Mouse (Mus musculus) brain, adult 2 months (tissue): ENCODE measurements at regions not wholly inside any gene's neighbourhood (a gene's known extent, or its start where the extent isn't known, plus 50 kb on each side); places are given as distances from the start of the nearest gene placed in this dataset.
A peak's percentile ranks its signal among the peaks of the same experiment; 100 is the strongest.

Source experiments
- DNase-seq: peaks from one replicate; pipeline ENCODE4 v3.0.0; 2011; ENCODE audit warnings: low read depth, low spot score

DNA sequence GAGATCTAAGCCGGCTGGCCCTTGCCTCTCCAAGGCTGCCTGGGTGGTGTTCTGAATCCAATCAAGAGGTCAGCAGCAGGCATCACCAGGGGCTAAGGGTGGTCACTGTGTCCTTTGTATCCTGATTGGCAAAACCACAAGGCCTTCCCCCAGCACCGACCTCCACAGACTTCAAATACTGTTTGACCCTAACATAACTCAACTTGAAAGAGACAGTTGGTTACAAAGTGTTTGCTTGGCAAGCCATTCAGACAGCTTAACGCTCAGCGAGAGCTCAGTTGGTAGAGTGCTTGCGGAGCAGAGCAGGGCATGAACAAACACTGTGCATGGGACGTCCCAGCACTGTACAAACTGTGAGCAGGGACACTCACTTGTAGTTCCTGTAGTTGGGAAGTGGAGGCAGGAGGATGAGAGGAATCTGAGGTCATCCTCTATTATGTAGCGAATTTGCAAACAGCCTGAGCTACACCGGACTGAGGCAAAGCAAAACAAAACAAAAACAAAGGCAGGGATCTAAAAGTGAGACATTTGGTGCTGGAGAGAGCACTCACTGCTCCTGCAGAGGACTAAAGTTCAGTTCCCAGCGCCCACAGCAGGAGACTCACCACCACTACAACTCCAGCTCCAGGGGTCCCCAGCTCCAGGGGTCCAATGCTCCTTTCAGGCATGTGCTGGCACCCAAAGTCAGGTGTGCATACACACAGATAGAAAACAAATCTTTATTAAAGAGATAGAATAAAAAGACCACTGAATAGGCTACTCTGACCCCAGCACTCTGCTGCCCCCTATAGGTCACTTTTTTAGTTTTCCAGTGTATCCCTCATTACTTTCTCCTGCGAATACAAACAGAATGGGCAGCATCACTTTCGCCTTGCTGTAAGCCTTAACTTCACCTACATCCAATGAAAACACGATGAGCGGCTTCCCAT is 273.5 kb downstream of the Prex1 start:
- DNase-seq = no peak

DNA sequence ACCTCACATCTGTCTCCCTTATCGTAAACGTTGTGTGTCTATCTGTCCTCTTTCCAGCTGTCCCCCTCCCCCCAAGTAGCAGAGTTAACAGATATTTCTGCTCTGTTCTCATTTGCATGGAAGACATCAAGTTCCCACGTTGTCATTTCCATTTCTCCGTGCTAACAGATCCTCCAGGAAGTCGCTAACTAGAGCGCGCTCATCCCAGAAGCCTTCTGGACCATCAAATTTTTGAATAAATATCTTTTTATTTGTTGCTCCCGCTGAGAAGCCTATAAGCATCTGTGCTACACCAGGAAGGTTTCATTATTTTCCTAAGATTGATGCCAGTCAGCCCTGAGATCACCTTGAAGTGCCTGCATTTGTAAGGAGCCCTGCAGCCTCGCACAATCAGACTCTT is 275.4 kb downstream of the Prex1 start:
- peak; percentile 41 for DNase-seq

DNA sequence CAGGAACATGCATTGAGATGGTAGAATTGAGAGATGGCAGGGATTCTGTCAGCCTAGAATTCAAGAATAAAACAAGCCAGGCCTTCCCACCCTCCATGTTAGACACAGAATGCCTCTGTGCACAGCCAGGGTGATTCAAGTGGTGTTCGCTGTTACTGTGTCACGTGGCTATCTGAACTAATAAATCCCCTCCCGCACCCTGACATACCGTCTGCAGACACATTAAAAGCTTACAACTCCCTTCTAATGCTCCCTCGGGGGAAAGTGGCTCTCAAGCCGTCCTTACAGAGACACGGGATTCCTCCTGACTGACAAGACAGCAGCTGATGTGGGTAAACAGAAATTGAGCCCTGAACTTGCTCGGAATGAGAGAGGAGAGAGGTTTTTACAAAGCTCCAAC is 279.1 kb downstream of the Prex1 start:
- no peak for DNase-seq

DNA sequence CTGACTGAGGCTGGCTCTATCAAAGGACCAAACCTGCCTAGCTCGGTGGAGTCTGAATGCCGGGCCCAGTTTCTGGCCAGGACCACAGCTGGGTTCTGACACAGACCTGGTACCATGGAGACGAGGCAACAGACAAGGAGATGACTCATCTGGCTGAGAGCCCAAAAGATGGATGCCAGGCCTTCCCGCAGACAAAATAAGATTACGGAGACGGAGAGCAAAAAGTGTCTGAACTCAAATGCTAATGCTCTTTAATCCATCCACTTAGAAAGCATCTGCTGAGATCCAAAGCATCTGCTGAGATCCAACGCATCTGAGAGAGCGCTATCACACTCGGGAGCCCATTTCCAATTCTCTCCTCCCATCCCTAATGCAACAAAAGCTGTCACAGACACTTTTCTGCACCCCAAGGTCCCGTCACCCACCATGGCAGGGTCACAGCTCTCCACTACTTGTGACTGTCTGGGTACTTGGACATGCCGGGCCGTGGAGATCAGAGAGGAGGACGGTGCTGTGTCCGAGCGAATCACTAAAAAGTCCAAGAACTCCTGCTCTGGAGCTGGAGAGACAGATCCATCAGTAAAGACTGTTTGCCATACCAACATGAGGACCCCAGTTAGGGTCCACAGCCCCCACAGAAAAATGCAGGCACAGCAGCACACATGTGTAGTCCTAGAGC is 278.3 kb upstream of the Sulf2 start:
- DNase-seq = peak; percentile 94

DNA sequence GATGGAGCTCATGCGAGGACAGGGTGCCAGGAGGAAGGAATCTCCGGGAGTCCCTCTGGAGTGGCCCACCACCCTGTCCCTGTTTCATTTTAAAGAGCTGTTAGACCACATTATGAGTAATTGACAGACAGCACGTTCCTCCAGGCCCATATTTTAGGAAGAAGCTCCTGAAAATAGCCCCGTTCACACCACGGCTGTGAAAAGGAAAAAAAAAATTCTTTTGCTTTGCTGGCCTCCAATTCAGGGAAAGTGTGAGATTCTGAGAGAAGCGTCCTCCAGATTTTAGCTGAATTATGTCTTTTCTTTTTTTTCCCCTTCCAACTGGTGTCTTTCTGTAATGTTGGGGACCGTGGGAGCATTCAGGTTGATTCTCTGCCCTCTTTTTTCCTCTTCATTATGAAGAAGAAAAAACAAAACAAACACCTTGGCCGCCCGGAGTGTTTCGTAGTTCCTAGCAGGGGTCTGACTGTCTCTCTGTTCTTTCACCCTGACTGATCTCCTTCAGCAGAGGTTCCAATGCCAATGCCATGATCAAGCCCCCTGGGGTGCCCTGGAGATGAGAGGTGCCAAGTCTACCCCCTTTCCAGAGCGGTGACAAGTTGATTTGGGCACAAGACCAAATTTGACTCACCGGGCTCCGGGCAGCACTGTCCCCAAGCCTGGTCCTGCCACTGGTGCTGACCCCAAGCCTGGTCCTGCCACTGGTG is 277.6 kb upstream of the Sulf2 start:
- peak; percentile 85 for DNase-seq

DNA sequence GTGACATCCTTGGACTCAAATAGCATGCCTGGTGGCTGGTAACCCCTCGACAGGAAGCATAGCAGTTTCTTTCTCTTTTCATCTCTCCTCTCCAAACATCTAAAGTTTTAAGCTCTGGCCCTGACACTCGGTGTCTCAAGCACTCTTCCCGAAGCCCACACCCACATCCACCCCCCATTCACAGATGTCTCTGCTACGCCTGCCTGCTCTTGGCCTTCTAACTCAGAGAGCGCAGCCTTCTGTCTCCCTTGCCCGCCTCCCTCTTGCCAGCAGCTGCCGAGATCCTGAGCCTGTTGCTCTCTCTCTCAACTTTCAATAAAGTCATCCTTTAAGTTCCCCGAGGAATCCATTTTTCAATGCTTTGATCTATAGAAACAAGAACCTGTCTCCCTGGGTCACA is 277.1 kb upstream of the Sulf2 start:
- peak; percentile 72 for DNase-seq

DNA sequence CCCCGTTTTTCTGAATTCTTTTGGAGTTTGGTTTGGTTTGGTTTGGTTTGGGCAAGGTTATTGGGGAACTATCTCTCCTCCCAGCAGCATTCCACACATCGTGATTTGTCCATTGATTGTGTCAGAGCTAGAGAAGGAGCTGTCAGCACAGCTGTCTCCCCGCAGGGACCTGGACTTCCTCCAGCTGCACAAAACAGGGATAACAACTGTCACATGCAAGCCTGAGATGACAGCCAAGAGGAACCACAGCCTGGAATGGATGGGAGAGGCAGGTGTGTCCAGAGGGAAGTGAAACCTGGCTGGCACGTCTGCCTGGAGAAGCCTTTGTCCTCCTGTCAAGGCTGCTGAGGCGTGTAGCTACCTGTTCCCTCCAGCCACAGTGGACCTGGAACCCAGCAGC is 274.5 kb upstream of the Sulf2 start:
- DNase-seq = peak; percentile 60

DNA sequence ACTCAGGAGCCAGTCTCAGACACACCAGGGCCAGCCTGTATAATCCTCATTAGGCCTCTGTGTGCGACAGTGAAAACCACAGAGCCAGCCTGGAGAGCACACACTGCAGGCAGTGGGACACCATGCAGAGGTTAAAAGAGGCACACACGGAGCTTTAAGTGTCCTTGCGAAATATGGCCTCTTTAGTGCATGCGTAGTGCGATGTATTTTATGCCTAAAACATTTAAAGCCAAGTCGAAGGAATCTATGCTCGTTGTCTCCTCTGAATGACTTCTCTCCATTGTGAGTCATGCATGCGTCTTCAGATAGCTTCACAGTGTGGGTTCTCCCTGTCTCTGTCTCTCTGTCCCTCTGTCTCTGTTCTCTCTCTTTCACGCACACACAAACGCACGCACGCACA is 274.0 kb upstream of the Sulf2 start:
- no peak for DNase-seq

DNA sequence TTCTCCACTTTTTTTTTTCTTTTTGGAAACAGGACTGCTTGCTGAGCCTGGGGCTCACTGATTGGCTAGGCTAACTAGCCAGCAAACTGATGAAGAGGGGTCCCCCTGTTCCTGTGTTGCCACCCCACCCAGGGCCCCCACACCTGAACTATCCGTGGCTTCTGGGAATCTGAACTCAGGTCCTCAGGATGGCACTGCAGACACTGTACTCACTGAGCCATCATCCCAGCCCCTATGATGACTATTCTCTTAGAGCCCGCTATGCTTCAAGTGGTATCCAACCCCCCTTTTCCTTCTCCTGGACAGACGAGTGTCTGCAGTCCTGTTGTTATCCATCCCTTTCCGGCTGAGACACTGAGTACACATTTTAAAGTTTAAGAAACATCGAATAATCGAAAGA is 271.9 kb upstream of the Sulf2 start:
- no peak for DNase-seq

DNA sequence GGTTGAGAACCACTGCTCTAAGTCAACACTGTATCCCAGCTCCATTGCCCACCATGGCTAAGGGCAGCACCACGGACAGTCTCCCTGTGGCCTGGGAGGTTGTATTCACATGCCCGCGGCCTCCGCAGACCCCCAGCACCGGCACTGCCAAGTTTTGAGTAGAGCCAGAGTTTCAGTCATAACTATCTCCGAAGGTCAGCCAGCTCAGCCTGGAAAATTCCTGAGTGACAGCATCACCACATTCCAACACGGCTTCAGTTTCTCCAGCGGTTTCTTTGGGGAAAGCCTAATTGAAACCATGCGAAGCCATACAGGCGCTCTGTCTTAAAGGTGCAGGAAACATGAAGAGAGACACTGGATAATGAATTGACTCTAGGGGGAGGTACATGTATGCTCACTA is 271.5 kb upstream of the Sulf2 start:
- DNase-seq = no peak

DNA sequence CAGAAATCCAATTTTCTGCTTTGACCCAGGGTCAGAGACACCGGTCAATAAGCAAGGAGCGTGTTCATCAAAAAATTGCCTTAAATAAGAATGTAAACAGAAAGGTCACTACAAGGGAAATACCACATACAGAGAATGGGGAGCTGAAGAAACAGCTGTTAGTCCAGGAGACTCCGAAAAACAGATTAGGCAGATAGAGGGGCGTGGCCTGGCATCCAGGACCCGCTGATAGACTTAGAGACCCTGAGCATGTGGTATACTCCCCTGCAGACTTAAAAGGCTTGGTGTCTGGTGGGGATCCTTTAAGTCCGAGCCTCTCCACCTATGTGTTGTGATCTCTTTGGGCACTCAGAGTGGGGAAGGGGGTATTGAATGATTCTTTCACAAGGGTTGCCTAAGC is 271.0 kb upstream of the Sulf2 start:
- no peak for DNase-seq

DNA sequence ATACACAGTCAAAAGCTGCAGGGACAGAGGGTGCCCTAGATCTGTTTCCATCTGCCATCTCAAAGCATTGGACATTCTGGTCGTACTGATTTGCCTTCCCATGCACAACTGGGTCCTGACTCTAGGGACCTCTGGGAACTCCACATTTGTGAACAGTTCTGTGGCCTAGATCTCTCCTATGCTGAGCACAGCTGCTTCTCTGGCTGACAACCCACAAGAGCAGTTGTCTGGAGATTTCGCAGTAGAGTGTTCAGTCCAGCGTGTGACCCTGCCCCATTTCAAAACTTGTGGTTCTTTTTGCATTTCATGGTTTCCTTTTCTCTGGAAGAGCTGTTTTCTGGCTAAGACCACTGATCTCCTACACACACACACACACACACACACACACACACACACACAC is 269.7 kb upstream of the Sulf2 start:
- no peak for DNase-seq

DNA sequence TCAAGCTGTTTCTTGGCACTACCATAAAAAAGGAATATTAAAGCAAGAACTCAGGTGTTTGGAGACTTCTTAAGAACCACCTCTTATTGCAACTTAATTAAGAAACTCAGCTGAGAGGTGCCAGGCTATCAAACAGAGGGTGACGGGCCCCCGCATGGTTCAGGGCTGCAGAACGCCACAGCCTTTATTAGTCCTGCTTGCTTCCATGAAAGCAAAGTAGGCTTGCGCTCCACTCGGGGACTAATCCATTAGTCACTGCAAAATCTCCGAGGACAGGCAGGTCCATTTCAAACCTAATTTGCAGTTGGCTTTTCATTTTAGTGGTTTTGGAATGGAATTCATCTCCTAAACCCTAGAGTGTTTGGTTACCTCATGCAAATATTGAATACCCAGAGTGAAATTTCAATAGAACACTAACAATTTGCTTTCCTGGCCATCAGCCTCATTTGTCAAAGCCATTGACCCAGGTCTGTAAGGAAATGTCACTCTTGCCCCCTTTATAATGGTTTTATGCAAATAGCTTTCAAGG is 267.7 kb upstream of the Sulf2 start:
- DNase-seq = no peak

DNA sequence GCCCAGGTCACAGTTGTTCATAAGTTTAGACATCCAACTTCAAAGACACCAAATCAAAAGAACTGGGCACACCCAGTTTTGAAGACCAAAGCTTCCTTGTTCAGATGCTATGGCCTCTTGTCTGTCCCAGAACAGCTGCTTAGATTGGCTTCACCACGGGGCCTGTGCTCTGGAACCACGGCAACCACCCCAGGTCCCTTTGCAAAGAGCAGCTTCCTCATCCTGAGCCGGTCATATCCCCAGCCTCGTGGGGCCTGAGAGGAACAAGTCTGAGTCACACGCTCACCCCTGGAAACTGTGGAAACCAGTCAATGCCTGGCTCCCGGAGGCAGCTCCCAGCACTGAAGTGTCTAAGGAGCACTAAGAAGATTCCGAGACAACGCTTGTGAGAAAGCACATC is 264.8 kb upstream of the Sulf2 start:
- no peak for DNase-seq

DNA sequence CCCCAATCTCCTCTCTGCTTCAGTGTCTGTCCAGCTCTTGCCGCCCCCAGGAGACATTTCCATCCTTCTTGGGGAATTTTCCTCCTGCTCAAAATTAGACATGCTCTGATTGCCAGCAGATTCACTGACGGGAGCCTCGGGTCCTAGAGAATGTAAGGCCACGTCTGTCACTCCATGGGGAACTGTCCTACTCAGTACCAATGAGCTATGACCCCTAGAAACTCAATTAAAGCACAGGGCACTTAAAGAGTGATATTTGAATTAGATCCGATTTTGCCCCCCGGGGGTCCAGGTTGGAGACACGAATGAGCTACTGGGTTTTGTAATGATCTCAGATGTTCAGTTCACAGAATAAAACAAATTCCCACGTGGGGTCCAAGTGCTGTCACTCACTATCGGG is 263.8 kb upstream of the Sulf2 start:
- no peak for DNase-seq

DNA sequence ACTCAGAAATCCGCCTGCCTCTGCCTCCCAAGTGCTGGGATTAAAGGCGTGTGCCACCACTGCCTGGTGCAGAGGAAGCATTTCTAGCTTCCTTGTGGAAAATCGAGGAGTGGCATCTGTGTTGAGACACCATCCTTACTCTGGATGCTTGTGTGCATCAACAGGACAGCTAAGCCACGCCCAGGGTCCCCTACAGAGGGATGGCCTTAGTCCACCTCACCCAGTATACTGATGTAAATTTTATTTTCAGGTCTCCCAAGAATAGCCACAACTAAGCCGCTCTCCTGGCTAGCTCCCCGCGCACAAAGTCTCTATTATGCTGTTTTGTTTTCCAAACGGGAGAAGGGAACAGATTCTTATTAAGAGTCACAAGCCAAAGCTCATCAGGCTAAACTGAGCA is 262.8 kb upstream of the Sulf2 start:
- DNase-seq = no peak

DNA sequence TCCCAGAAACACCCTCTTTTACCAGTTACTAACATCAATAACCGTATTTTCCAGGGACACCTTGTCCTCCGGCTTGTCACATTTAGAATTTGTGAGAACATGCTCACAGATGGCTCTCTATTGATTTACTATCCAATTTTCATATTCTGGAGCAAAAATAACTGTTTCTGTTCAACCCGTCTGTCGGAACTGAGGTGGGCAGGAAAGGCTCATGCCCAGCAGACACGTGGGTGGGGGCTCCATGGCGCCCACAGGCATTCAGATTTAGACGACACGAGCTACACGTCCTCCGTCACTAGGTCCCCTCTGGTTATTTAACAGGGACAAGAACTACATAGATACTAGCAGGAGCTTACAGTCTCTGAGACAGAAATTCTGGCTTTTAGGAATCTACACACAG is 262.2 kb upstream of the Sulf2 start:
- peak; percentile 85 for DNase-seq

DNA sequence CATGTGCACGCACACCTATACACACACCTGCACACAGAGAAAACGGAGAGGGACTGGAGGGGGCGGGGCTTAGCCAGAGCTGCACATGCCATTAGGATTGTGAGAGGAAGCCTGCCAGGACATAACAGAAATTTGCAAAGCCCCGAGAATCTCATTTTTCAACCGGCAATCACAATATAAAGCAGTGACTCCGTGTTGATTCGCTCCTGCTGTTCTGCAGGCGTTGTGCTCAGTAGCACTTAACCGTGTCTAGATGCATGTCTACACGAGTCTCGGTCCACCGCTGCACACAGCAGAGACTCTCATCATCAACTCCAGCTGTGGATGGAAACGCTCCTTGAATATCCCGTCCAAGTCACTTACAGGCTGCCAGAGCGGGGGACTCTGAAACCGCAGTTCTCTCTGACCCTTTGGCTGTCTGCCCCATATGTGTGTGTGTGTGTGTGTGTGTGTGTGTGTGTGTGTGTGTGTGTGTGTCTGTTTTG is 260.1 kb upstream of the Sulf2 start:
- DNase-seq = no peak

DNA sequence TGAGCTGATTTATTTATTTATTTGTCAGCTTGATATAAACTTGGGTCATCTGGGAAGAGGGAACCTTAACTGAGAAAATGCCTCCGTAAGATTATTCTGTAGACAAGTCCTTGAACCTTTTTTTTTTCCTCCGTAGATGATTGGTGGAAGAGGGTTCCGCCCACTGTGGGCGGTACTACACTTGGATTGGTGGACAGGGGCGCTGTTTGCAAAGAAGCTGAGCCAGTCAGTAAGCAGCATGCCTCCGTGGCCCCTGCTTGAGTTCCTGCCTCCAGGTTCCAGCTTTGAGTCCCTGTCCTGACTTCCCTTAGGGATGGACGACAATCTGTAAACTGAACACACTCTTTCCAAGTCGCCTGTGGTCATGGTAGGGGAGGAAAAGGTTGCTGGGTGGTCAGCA is 259.4 kb upstream of the Sulf2 start:
- no peak for DNase-seq

DNA sequence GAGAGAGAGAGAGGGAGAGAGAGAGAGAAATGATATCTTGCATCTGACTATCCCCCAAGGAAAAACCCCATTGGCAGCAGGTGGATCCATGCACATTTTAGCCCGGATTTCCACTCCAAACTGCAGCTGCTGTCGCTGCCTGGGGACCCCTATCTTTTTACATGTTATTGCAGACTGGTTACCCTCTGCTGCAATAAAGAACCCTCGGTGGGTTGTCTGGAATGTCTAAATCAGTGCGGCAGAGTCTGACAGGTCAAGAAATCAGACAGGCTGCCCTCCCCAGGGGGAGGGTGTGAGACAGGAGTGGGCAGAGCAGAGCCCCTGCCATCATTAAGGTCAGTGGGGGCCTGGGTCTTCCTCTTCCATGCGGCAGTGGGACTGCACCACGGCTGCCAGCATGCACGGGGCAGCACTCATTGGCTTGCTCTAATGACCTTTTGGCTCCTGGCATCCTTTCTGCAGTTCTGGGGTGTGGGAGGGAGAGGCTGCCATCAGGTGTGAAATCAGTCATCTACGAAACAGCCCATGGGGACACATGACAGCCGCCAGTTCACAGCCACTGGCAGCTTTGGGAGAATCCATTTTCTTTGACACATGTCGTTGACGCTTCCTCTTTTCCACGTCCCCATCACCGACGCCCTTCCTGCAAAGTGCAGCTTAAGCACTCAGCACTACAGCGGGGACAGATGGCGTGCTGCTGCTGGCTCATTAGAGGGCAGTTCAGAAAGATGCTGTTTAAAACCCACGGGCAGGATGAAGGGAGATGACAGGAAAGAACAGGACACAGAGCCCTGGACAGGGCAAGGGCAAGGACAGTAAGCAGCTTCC is 256.8 kb upstream of the Sulf2 start:
- DNase-seq = peak; percentile 46

DNA sequence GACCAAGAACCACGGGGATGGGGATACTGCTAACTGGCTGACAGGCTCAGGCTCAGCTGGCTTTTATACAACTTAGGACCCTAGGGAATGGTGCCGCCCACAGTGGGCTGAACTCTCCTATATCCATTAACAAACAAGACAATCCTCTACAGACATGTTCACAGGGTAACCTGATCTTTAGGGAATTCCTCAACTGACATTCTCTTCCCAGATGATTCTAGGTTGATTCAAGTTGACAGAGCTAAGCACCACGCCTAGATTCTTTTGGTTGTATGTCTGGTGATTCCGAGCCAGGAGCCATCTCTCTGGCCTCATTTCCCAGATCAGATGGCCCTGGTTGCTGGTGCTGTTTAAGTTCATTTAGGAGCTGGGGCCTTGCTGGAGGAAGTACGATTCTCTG is 253.9 kb upstream of the Sulf2 start:
- DNase-seq = no peak
